7 mouse cellular contexts compared by ENCODE assay signal in the genomic region with DNA sequence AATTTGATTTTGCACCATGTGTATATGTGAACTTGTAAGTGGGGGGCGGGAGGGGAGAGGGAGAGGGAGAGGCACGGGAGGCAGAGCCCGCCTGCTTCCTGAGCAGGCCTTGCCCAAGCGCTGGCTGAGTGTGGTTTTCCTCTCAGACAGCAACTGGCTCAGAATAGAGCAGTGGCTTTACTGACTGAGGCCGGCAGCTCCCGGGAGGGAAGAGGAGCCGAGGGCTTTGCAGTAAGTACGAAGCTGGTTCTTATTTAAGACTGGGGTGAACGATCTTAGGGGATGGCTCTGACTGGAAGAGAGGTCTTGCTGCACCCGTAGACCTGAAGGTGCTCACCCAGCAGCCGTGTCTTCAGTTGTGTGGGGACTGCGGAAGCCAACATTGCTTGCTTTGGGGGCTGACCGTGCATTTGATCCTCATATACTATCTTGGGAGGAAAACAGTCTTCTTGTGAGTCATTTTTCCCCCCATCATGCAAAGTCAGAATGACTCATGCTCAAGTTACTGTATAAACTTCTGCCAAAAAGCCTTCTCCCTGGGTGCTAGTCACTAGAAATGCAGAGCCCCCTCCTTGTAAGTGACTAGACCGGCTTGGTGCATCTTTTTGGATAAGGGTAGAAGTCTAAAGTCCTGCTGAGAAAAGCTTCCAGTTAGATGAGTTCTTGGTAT. TPM values are rescaled to one million over a fixed set of nuclear protein-coding genes. Genes with fewer than 3 reads are reported as not detected.
DNase-seq lines count a peak whose midpoint lies in the region; ATAC-seq lines count a peak whose summit lies in the region.

No protein-coding gene starts in this region.

- DNase-seq in lung, adult 18-20 months: peak; percentile 44 to 55
- DNase-seq in lung, postnatal 25 days (ENCODE audit: low spot score): no peak
- DNase-seq in adrenal gland, postnatal 25 days: peak; percentile 23
- DNase-seq in frontal cortex, adult 2 months (ENCODE audit: extremely low spot score in 1 of 2, low spot score in 1 of 2): peak; percentile 40 to 68
- DNase-seq in left cerebral cortex, adult 9 months (ENCODE audit: low spot score in 2 of 2): peak; percentile 46 to 54
- peak; percentile 48 for DNase-seq in thymus, postnatal 4 days

- ATAC-seq in megakaryocyte, adult 5-6 weeks (ENCODE audit: poor library complexity, severe bottlenecking): peak; percentile 67

RNA-seq across cellular contexts. Expression of a gene that starts 48.8 kb away (rescaled TPM):
- total RNA-seq in adrenal gland, postnatal 25 days (2021): 8.9 and 9.7 TPM in 2 replicates
- polyA plus RNA-seq in frontal cortex, adult 2 months (2012; rRNA removed): 30.6 and 35.0 TPM in 2 replicates
- 22.5 and 23.9 TPM in 2 replicates for total RNA-seq in megakaryocyte, adult 5-6 weeks (2015)
- 44.6 and 54.5 TPM in 2 replicates for total RNA-seq in megakaryocyte, adult 5-6 weeks (2017)
